Mouse (Mus musculus): ENCODE measurements around the gene Gm20661.
"Not testable (repeated sequence)": the region's sequence is repeated elsewhere in the genome, so short reads cannot be mapped to it uniquely, and the experiment has no call there.

GRCm38 (mm10) chr9:108013577-108013976 is 30.7 kb downstream of the Gm20661 start:
- not testable (repeated sequence) for TF ChIP-seq ETS1 (IDR thresholded peaks at IDR 0.05; ENCODE audit: low read depth, low read length); POLR2AphosphoS2 (IDR thresholded peaks at IDR 0.05; ENCODE audit: low read length); USF2 (IDR thresholded peaks at IDR 0.05; ENCODE audit: borderline replicate concordance in 1 of 2, insufficient read depth in 1 of 2, low read depth in 1 of 2, low read length in 2 of 2); NELFE (IDR thresholded peaks at IDR 0.05; ENCODE audit: low read depth, low read length); POLR2A (IDR thresholded peaks at IDR 0.05; ENCODE audit: control insufficient read depth in 1 of 2, insufficient read depth in 1 of 2, low read depth in 1 of 2, low read length in 2 of 2, poor library complexity in 1 of 2)

Measured in MEL (cell line).